Mouse (Mus musculus): ENCODE measurements around the gene Ilf3.

- TF ChIP-seq CTCF (IDR thresholded peaks at IDR 0.05; ENCODE audit: extremely low read depth, insufficient read length, insufficient replicate concordance, low read depth, low read length) = no peak
- TF ChIP-seq POLR2A (IDR thresholded peaks at IDR 0.05; ENCODE audit: low read depth, low read length) = no peak
Measured at GRCm38 (mm10) chr9:21356981-21357718, 10.5 kb upstream of the Ilf3 start.
